Mouse (Mus musculus) kidney, adult 2 months (tissue): Measurements from ENCODE around the gene Pank3.

Experiments used
- CTCF ChIP-seq: fragments of 200-500 bp; conservative IDR thresholded peaks from 2 replicates; pipeline ENCODE4 v1.5.1; 2011; ENCODE audit warnings: low read depth, mild to moderate bottlenecking, control low read depth, low read length, moderate library complexity, mixed read lengths; ENCODE audit not compliant: insufficient read depth, insufficient read length
- POLR2A ChIP-seq: fragments of 200-500 bp; IDR thresholded peaks from one replicate; pipeline ENCODE4 v1.6.1; 2011; ENCODE audit warnings: low read depth, low read length, control low read depth

GRCm38 (mm10) chr11:35840282-35840681 is 71.0 kb downstream of the Pank3 start:
- TF ChIP-seq CTCF (peak; percentile 41), POLR2A (no peak)
